Mouse (Mus musculus): Measurements from ENCODE around the gene Sdk1.

Sdk1 gene

DNA sequence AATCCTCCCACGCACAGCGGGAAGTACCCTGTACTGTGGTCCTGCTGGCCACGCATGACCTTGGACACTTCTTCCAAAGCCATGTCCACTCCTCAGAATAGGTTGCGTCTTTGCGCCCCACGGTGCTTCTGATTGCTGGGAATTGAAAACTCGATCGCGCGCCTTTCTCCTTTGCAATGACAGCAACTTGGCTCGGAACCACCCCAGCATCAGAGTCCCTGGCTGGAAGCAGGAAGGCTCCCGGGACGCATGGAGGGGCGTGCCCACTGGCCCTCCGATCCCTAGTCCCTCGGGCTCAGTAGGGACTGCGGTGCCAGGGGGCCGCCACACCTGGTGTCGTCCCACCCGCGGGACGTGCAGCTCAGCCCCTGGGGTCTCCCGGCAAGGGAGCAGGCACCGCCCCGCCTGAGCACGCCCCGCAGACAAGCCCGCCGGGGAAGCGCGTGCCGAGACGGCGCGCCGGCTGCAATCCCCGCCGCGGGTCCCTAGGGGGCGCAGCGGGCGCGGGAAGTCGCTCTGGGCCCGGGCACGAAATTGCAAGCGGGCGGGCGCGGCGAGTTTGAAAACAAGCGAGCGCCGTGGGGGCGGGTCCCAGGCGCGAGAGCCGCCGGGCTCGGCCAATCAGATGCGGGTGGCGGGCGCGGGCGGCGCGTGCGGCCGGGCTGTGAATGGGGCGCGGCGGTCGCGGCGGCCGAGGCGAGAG is at the start of gene Sdk1:
Gene Sdk1, plus strand, starts transcription at position 650 of the 703 bp plus-strand sequence.
- no peak for DNase-seq (ENCODE audit: low spot score)

DNA sequence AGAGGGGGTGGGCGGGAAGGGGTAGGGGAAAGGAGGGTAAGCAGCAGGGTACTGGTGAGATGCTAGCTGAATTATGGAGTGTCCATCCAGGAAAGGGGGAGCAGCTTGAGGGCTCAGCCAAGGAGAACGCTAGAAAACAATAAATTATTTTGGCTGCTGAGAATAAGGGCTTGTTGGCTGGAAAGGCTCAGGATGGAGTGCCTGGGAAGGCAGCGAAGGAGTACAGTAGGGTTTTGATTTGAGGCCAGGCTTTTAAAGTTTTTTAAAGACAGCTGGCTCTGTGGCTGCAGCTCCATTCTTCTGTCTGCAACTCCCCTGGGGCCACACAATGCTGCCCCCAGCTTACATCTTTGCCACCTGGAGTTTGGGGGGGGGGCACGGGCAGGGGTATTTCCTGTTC is 44.0 kb upstream of the Sdk1 start:
- DNase-seq (ENCODE audit: low spot score) = no peak

DNA sequence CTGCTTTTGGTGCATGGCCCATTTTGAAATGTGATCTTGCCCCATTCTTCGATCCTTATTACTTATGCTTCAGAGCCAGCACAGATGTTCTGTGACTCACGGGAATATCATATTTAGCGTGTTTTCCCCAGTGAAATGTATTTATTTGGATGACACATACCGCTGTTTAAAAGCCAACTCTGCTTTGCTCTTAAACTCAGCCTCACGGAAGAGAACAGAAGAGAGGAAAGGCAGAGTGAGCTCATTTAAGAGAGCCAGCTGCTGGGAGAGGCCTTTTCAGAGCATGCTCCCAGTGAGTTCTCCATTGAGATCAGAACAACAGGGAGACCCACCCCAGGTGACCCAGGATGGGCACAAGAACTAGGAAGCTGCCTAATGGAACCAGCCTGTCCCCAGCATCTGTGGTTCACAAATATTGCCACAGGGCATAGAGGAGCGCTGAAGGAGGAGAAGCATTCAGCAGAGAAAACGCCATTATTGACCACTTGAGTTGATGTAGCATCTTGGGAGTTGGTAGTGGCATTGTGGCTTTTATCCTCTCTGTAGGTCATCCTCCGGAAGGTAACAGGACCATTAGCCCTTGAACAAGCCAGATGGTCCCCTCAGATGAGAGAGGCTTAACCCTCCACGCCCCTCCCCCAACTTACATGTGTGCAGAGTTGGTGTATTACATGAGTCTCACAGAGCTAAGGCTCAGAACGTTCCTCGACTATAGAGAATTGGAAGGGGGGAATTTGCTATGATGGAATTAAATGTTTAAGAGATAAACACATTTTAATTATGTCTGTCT is 38.8 kb upstream of the Sdk1 start:
- no peak for DNase-seq (ENCODE audit: low spot score)

DNA sequence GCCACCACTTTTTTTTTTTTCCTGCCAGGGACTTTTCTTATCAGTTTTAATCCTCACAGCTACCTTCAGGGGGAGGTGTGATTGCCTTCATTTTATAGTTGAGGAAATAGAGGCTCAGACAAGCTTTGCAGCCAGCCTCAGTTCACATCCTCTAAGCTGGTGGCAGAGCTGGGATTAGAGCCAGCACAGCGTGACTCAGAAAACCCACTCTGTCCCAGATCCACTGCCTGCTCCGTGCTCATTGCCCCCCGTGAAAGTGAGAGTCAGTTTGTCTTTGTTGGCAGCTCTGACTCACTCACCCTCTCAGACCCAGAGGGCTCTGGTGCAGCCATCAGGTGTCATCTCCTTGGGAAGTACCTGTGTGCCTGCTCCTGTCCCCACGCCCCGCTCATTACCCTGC is 34.2 kb upstream of the Sdk1 start:
- DNase-seq (ENCODE audit: low spot score) = no peak

DNA sequence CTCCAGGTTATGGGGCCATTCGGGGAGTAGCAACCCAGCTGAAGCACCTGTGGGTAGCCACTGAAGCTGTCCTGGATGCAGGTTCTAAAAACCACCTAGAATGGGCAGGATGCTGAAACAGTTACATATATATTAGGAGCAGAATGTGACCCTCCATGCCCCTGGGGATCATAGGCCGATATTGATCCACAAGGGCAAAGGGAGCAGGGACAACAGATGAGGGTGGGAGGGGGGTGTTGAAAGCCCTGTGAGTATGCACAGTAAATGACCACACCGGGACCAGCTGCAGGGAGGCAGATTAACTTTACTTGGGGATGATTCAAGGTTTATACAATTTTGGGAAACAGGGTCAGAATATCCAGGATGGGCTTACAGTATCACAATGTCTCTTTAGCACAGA is 16.0 kb upstream of the Sdk1 start:
- DNase-seq (ENCODE audit: low spot score) = no peak

DNA sequence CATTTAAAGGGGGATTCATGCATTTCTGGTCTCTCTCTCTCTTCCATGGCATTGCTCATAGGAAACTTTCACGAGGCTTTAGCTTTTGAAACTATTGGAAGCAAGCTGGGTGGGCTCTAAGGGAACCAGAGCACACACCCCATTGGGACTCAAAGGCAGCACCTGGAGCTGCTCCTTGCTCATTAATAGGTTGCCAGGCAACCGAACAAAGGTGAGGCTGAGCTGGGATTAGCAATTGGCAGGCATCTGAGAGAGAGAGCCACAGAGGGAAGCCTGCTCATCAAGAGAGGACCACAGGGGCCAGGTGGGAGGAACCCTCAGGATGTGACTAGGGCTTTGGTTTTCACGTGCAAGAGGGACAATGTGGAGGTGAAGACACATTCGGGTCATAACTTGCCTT is 7.0 kb upstream of the Sdk1 start:
- no peak for DNase-seq (ENCODE audit: low spot score)

DNA sequence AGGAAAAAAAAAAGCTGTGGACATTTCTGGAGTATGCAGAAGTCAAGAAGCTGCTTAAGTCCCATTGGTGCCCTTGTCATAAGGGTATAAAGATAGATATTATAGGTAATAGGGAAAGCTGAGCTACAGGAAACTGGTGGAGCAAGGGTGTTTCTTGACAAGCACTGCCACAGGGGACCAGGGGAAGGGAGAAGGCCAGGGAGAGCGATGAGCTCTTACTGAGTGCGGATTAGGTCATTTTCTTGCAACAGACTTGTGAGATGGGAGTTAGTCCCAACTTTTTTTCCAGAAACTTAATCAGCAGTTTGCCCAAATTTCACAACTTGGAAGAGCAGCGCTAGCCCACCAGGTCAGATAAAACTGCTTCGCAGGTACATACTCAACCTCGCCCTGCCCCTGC is 1.9 kb upstream of the Sdk1 start:
- DNase-seq (ENCODE audit: low spot score) = no peak

DNA sequence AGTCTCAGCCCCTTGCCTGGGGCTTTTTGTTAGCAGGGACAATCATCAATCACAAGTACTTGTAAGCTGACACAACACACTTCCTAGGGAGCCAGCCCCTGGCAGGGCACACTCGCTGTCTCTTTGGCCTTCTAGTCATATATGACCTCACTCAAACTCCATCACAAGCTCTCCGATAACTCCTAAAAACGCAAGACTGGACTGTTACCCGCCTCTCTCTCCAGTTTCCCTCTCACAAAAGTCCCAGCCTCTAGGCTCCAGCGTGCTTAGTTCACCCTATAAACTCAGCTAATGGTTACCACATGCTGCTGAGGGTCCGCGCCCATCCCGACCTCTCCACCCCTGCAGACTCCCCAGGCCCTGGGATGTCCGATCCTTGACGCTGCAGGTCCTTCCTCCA is 849 bp upstream of the Sdk1 start:
- DNase-seq (ENCODE audit: low spot score) = no peak

DNA sequence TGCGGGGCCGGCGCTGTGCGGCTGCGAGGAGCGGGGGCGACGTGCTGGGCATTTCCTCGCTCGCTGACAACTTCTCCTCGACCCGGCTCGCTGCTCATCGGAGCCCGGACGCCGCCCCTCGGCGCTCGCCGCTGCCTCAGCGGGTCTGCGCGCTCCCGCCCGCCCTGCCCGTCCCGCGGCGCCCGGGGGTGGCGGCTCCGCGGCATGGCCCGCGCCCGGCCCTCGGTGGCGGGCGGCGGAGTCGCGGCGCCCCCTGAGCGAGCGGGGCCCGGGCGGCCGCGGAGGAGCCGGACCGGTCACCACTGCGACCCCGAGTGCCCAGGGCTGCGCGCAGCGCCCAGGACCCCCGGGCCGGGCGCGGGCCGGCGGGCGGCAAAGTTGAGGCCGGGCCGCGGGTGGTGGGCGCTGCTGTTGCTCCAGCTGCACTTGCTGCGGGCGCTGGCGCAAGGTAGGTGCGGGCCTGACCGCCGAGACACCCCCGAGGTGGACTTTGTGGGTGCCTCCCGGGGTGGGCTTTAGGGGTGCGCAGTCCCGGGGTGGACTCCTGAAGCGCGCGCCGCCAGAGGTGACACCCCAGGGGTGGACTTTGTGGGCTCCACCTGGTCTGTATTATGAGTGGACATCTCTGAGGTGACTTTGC is 475 bp downstream of the Sdk1 start:
- no peak for DNase-seq (ENCODE audit: low spot score)

DNA sequence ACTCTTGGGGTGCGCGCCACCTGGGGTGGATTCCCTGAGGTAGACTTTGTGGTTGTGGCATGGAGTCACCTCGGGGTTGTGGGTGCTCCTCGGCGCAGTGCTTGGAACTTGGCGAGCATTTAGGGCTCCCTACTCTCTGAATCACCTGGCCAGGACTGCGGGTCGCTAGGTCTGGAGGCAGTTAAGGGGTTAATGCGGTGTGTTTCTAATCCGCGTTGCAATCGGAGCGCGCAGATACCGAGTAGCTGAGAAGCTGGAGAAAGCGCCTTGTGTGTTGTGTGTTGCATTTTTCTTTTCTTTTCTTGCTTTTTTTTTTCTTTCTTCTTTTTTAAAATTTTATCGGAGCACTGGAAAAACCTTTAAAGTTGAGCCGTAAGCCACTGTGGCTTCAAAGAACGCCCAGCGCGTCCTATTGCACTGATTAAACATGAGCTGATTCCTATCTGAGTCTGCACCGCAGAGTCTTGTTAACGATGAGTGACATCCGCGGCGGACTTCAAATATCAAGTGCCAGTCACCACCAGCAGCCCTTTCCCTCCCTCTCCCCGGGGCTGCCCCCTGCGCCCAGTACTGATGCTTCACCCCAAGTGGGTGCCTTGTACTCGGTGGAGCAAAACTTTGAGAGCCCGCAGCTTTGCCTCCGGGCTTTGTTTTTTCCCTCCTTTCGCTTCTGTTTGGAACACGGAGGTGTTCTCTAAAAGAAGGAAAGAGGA is 2.1 kb downstream of the Sdk1 start:
- DNase-seq (ENCODE audit: low spot score) = no peak

DNA sequence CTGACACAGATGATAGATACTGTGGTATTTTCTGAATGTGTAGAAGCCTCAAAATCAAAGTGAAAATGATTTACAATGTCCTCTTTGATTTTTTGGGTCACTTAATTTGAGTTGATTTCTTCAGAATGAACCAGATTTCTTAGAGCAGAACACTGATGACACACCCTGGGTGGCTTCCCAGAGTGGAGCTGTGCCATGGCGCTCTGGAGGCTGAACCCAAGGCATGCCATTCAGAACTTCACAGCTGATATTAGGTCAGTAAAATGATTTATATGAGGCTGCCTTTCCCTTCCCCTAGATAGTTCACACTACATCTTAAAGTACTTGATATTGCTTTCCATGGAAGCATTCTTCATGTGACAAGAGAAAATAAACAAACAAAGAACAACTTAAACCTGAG is 23.0 kb downstream of the Sdk1 start:
- no peak for DNase-seq (ENCODE audit: low spot score)

DNA sequence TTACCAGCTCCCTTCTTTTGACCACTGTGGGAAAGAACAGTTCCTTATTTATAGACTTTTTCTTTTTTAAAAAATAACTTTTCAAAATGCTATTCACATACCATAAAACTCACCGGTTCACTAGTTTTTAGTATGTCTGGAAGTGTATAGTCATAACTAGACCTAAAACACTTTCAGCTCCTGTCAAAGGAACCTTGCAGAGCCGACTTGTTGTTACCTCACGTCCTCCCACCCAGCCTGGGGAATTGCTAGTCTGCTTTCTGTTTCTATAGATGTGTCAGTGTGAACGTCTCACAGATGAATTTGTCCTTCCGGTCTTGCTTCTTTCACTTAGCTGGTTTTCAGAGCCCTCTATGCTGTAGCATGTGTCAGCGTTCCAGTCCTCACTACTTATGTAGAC is 35.8 kb downstream of the Sdk1 start:
- DNase-seq (ENCODE audit: low spot score) = no peak

DNA sequence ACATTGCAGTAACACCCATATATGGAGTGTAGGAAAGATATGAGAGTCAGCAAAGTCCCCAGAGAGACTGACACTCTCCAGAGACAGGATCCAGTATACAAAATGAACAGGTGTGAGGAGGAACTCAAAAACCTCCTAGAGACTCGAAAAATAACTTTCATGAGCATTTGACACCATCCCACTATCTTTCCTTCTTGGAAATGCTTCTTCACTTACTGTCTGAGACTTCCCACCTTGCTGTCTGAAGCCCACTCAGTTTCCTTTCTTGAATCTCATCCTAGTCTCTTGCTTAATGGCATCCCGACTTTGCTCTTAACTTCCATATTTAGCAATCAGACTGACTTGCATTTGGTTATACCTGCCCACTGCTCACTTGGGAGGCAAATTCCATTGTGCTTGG is 40.5 kb downstream of the Sdk1 start:
- DNase-seq (ENCODE audit: low spot score) = no peak

DNA sequence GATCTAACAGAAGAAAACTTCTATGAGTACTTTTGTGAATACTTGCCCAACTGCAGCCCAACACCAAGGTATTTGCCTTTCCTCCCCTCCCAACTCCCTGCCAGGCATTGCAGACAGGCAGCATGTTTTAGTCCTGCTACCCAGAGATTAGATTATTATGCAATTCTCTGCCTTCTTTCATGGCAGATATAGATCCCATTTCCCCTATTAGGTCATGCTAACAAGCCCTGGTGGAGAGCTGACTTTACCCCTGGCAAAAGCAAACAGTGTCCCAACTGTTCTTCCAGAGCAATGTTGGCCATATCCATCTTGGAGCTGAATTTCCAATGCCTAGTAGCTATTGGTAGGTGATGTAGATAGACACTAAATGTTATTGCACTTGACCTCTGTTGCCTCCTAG is 48.3 kb downstream of the Sdk1 start:
- no peak for DNase-seq (ENCODE audit: low spot score)

DNA sequence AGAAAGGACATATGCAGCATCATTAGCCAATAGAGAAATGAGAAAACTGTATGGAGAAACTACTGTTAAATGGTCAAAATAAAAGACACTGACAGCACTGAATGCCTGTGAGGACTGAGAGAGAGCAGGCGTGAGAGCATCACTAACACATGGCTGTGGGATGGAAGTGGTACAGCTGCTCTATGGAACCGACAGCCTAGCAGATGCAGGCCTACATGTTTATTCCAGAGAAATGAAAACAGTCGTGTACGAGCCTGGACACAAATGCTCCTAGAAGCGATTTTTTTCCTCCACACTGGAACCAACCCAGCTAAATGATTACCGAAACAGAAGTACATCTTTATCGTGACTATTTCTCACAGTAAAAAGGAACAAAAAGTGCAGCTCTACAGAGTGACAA is 54.0 kb downstream of the Sdk1 start:
- DNase-seq (ENCODE audit: low spot score) = no peak

DNA sequence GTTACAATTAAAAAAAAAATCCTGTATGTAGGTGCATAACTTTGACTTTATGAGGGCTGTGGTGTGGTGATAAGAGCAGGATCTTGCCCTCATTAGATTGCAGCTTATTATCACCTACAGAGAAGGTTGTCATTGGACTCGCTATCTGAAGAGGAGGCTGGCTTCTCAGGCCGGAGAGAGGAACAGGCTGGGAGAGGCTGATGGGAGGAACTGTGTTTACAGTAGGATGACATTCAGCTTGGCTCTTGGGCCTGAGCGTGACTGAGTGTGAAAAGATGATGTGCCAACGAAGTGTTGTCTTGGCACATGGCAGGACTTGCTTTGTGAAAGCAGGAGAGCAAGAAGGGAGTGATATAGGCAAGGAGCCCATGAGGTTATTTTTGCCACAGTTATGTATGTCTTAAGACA is 61.0 kb downstream of the Sdk1 start:
- no peak for DNase-seq (ENCODE audit: low spot score)

DNA sequence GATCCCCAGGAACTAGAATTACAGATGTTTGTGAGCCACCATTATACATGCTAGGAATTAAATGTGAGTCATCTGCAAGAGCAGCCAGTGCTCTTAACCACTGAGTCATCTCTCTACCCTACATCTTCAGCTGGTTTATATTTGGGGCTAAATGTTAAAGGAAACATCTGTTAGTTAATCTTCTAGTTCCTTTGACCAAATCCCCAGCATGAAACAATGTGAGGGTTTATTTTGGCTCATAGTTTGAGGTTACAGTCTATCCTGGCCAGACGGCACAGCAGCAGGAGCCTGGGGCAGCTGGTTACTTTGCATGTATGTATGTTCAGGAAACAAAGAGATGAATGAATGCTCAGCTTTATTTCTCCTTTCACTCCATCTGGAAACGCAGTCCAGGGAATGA is 62.5 kb downstream of the Sdk1 start:
- no peak for DNase-seq (ENCODE audit: low spot score)

DNA sequence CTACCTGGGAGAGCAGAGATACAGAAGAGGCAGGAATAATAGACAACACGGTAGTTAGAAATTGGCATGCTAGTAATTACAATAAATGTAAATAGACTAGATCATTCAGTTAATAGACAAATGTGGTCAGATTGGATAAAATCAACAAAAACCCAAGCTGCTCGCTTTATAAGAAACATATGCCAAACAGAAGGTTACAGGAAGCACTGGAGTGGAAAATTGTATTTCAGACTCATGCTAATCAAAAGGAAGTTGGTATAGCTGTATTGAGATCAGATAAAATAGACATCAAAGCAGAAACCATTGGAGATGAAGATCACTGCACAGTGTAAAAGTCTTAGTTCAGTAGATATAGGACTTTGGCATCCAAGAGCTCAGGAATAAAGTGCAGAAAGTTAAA is 63.4 kb downstream of the Sdk1 start:
- no peak for DNase-seq (ENCODE audit: low spot score)

DNA sequence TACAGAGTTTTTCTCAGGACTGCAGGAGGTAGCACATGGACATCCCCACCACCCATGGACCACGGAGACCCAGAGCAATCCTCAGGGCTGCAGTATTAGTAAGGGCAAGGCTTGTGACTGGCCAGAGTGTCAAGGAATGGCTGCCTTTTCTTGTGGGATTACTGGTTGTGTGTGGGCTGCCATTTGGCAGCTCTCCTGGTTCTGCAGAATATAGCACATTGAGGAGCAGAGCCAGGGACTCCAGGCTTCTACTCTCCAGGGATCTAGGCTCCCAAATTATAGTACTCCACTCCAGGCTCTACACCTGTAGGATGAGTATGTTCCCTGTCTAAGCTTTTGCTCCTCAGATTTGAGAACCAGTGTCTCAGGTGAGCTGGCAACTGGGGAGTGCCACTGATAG is 69.4 kb downstream of the Sdk1 start:
- DNase-seq (ENCODE audit: low spot score) = no peak

DNA sequence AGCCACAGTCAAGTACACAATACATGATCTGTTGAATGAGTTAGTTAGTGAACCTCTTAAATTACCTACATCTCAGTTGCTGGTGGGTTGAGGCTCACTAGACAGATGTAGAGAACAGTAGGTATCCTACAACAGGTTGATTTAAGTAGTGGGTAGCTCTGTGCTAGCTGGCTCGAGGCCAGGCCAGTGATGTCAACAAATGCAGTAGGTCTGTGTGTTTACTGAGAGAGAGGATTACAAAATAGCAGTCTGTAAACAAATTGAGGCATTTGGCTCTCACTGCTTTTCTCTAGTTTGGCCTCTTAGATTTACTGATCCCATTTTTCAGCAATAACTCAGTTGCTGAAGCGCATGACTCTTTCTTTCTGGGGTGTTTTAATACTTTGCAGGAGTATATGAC is 70.5 kb downstream of the Sdk1 start:
- DNase-seq (ENCODE audit: low spot score) = no peak

DNA sequence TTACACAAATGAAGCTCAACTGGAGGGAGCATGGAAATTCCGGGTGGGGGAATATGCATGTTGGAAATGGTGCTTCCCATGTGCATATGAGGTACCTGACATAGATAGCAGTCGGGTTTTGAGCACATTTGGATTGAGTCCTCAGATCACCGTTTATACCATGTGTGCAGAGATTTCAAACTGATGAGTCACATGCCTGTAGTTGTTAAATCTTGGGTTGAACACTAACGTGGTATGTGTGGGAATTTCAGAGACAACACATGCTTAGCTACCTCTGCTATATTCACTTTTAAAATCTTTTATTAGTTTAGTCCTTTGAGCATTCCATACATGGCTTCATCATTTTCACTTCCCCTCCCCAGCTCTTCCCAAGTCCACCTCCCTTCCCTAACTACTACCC is 71.0 kb downstream of the Sdk1 start:
- DNase-seq (ENCODE audit: low spot score) = no peak

DNA sequence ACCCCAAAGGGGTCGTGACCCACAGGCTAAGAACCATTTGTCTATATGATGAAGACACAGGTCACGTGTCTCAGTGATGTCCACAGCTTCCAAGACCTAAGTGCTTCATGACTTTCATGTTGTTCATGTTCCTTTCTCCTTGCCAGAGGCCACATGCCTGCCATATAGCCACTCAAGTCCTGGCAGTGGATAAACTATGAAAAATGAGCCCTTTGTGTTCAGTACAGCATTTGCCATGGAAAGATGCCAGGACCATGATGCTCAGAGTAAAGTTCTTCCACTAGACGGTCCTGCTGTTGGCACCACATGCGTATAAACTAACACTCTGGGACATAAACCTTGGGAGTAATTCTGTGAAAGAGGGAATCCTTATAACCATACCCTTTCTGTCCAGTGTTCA is 75.8 kb downstream of the Sdk1 start:
- no peak for DNase-seq (ENCODE audit: low spot score)

DNA sequence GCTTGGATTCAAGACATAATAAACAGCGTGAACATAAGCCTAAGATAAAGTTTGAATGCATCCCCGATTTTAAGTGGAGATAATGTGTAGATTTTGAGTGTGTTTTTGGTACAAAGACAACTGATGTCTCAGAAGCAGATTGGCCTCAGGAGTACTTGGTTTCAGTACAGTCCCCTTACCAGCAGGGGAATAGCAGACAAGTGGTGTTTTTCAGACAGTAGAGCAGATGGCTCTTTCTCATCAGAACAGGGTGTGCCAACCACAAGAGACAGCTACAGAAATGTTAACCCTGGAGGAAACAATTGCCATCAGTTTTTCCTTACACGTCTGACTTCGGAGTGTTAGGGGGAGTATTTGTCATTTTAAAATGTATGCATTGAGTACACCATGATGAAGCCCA is 83.6 kb downstream of the Sdk1 start:
- no peak for DNase-seq (ENCODE audit: low spot score)

All from adipocyte (in vitro differentiated cells).